Mouse (Mus musculus) ES-E14 (cell line): ENCODE measurements around the gene Mknk1.

Experiments used
- HCFC1 ChIP-seq: IDR thresholded peaks from 2 replicates; pipeline ENCODE4 v1.6.1; 2012; ENCODE audit warnings: low read length, inconsistent platforms, borderline replicate concordance; ENCODE audit not compliant: insufficient read depth
- MAFK ChIP-seq: IDR thresholded peaks from 2 replicates; pipeline ENCODE4 v1.6.1; 2014; ENCODE audit warnings: mild to moderate bottlenecking, low read depth, low read length, inconsistent platforms; ENCODE audit not compliant: insufficient read depth
- ZC3H11A ChIP-seq: IDR thresholded peaks from 2 replicates; pipeline ENCODE4 v1.6.1; 2012; ENCODE audit warnings: low read depth, mild to moderate bottlenecking, inconsistent platforms, low read length, borderline replicate concordance
- ZNF384 ChIP-seq: IDR thresholded peaks from 2 replicates; pipeline ENCODE4 v1.6.1; 2012; ENCODE audit warnings: low read depth, low read length, inconsistent platforms

- TF ChIP-seq ZNF384 (no peak), ZC3H11A (no peak), MAFK (no peak), HCFC1 (no peak)
Measured at GRCm38 (mm10) chr4:115832040-115832439, 7.0 kb upstream of the Mknk1 start.
